Mouse (Mus musculus) gastrocnemius, adult 18-20 months (tissue): Measurements from ENCODE around the gene Gspt1. TPM values are rescaled to one million over a fixed set of nuclear protein-coding genes. Genes with fewer than 3 reads are reported as not detected.
A peak's percentile ranks its signal among the peaks of the same experiment; 100 is the strongest.

Experiments used
- DNase-seq: peaks from one replicate; pipeline ENCODE4 v3.0.0; 2021; ENCODE audit warnings: low spot score
- microRNA-seq: library from miRNA; unstranded; fragments of <30 nt; microRNA quantifications from one replicate; pipeline ENCODE4 v1.2.0, GENCODE M21; 2021
- total RNA-seq, 2 experiments: library from RNA; stranded (reverse); gene quantifications; 2 replicates each; pipeline ENCODE4 v1.2.3; 2021

The Gspt1 gene
- total RNA-seq, 2 experiments from 2014 or later: 60.7 to 60.8 TPM

GRCm38 (mm10) chr16:11203600-11204390, 50.3 kb downstream of the Gspt1 start:
- DNase-seq: no peak

- DNase-seq: peak; percentile 93
Measured at GRCm38 (mm10) chr16:11202571-11203554, 51.3 kb downstream of the Gspt1 start, which contains the start of gene Rsl1d1. Gene Rsl1d1, minus strand, starts transcription at chr16:11203331.

GRCm38 (mm10) chr16:11201740-11202394, 52.3 kb downstream of the Gspt1 start:
- no peak for DNase-seq

GRCm38 (mm10) chr16:11200247-11200646, 53.9 kb downstream of the Gspt1 start:
- no peak for DNase-seq

GRCm38 (mm10) chr16:11198467-11198866, 55.7 kb downstream of the Gspt1 start:
- DNase-seq: no peak

GRCm38 (mm10) chr16:11197052-11197451, 57.1 kb downstream of the Gspt1 start:
- DNase-seq: no peak

- DNase-seq: no peak
Measured at GRCm38 (mm10) chr16:11193231-11193630, 60.9 kb downstream of the Gspt1 start.

- DNase-seq: no peak
Measured at GRCm38 (mm10) chr16:11190150-11190549, 64.0 kb downstream of the Gspt1 start.

- DNase-seq: no peak
Measured at GRCm38 (mm10) chr16:11177404-11177803, 76.7 kb downstream of the Gspt1 start.

- no peak for DNase-seq
Measured at GRCm38 (mm10) chr16:11176884-11177244, 77.3 kb downstream of the Gspt1 start.

GRCm38 (mm10) chr16:11176208-11176883, 77.8 kb downstream of the Gspt1 start, which contains the start of gene Zc3h7a:
Gene Zc3h7a, minus strand, starts transcription at chr16:11176393.
- peak; percentile 91 for DNase-seq

- peak; percentile 65 for DNase-seq
Measured at GRCm38 (mm10) chr16:11175489-11176207, 78.5 kb downstream of the Gspt1 start.

GRCm38 (mm10) chr16:11175100-11175488, 79.0 kb downstream of the Gspt1 start:
- no peak for DNase-seq

- peak; percentile 38 for DNase-seq
Measured at GRCm38 (mm10) chr16:11174671-11175081, 79.4 kb downstream of the Gspt1 start.

GRCm38 (mm10) chr16:11171679-11172078, 82.4 kb downstream of the Gspt1 start:
- no peak for DNase-seq

Small RNA genes within 50 kb of the gene (microRNA-seq; reads per million reads assigned to microRNA genes)
- not detected for gene Mir1945

Other genes starting within 250 kb of the Gspt1 start
- gene Snn, start 193.4 kb downstream of the Gspt1 start, total RNA-seq: 1 to 10 TPM; 2.4 to 3.4 TPM
- 10 to 100 TPM in 1 of 2 experiments, 1 to 10 TPM in 1; 8.7 to 10.7 TPM for gene Litaf, start 188.2 kb downstream of the Gspt1 start, total RNA-seq
- 1 to 10 TPM; 6.7 to 9.0 TPM for gene Txndc11, start 119.7 kb downstream of the Gspt1 start, total RNA-seq
- gene Zc3h7a, start 77.9 kb downstream of the Gspt1 start, total RNA-seq: 10 to 100 TPM; 10.3 to 16.8 TPM
- 10 to 100 TPM; 42.7 to 44.9 TPM for gene Rsl1d1, start 51.0 kb downstream of the Gspt1 start, total RNA-seq
- not detected for gene Tnfrsf17, start 59.5 kb upstream of the Gspt1 start, total RNA-seq
- 10 to 100 TPM; 10.1 to 10.4 TPM for gene Snx29, start 68.6 kb upstream of the Gspt1 start, total RNA-seq